Mouse (Mus musculus): ENCODE measurements around the gene Pik3cb. TPM values are rescaled to one million over a fixed set of nuclear protein-coding genes. Genes with fewer than 3 reads are reported as not detected.
A peak's percentile ranks its signal among the peaks of the same experiment; 100 is the strongest.

Gene Pik3cb
- polyA plus RNA-seq, 1 experiment from 2014 or later: 3.2 TPM

- ATAC-seq (ENCODE audit: low FRiP score): no peak
- Histone ChIP-seq H3K27me3 (no peaks in the 10 kb centered on the region), H3K4me1 (replicated peaks) (no peaks in the 10 kb centered on the region), H3K27ac (no peak overlapping the region), H3K4me2 (no peak overlapping the region), H3K4me3 (no peak overlapping the region), H3K36me3 (no peaks in the 10 kb centered on the region), H3K9me3 (no peaks in the 10 kb centered on the region), H3K9ac (no peak overlapping the region)
- WGBS: 22% methylated on average over 5 of the region's 5 CpGs
Measured at GRCm38 (mm10) chr9:99021166-99021565, 119.3 kb downstream of the Pik3cb start.

- Histone ChIP-seq H3K4me3 (no peak overlapping the region), H3K4me2 (no peak overlapping the region), H3K9ac (no peak overlapping the region), H3K9me3 (no peaks in the 10 kb centered on the region), H3K27ac (no peak overlapping the region), H3K4me1 (replicated peaks) (no peaks in the 10 kb centered on the region), H3K27me3 (no peaks in the 10 kb centered on the region), H3K36me3 (no peaks in the 10 kb centered on the region)
- WGBS: 87% methylated on average over 6 of the region's 6 CpGs
- ATAC-seq (ENCODE audit: low FRiP score): no peak
Measured at GRCm38 (mm10) chr9:99017679-99018078, 122.7 kb downstream of the Pik3cb start.

GRCm38 (mm10) chr9:99016759-99017158, 123.7 kb downstream of the Pik3cb start:
- Histone ChIP-seq H3K36me3 (no peaks in the 10 kb centered on the region), H3K4me1 (replicated peaks) (no peaks in the 10 kb centered on the region), H3K9me3 (no peaks in the 10 kb centered on the region), H3K27ac (no peak overlapping the region), H3K9ac (no peak overlapping the region), H3K27me3 (no peaks in the 10 kb centered on the region), H3K4me2 (no peak overlapping the region), H3K4me3 (no peak overlapping the region)
- WGBS: 86% methylated on average over 3 of the region's 3 CpGs
- no peak for ATAC-seq (ENCODE audit: low FRiP score)

GRCm38 (mm10) chr9:99016301-99016700, 124.1 kb downstream of the Pik3cb start:
- ATAC-seq (ENCODE audit: low FRiP score): no peak
- H3K36me3 ChIP-seq: no peaks in the 10 kb centered on the region
- 72% methylated on average over 3 of the region's 3 CpGs for WGBS

GRCm38 (mm10) chr9:99009898-99010199, 130.6 kb downstream of the Pik3cb start:
- no peaks in the 10 kb centered on the region for H3K4me1 ChIP-seq (replicated peaks)
- no peaks in the 10 kb centered on the region for H3K27me3 ChIP-seq
- H3K4me3 ChIP-seq: no peak overlapping the region
- 91% methylated on average over 3 of the region's 3 CpGs for WGBS
- no peak overlapping the region for H3K27ac ChIP-seq
- H3K9ac ChIP-seq: no peak overlapping the region
- peaks cover 18% of the 10 kb centered on the region for H3K36me3 ChIP-seq
- no peak for ATAC-seq (ENCODE audit: low FRiP score)
- H3K9me3 ChIP-seq: no peaks in the 10 kb centered on the region
- H3K4me2 ChIP-seq: no peak overlapping the region

More at GRCm38 (mm10) chr9:99016301-99016700, 124.1 kb downstream of the Pik3cb start:
- H3K9ac ChIP-seq: no peak overlapping the region
- no peaks in the 10 kb centered on the region for H3K4me1 ChIP-seq (replicated peaks)
- no peak overlapping the region for H3K4me2 ChIP-seq
- no peaks in the 10 kb centered on the region for H3K27me3 ChIP-seq
- H3K9me3 ChIP-seq: no peaks in the 10 kb centered on the region
- H3K4me3 ChIP-seq: no peak overlapping the region
- H3K27ac ChIP-seq: no peak overlapping the region

GRCm38 (mm10) chr9:99009069-99009897, 131.1 kb downstream of the Pik3cb start:
- WGBS: 84% methylated on average over 12 of the region's 12 CpGs
- H3K27me3 ChIP-seq: no peaks in the 10 kb centered on the region
- no peak overlapping the region for H3K4me2 ChIP-seq
- H3K9ac ChIP-seq: no peak overlapping the region
- peaks cover 18% of the 10 kb centered on the region for H3K36me3 ChIP-seq
- no peak overlapping the region for H3K4me3 ChIP-seq
- no peak for ATAC-seq (ENCODE audit: low FRiP score)
- H3K4me1 ChIP-seq (replicated peaks): no peaks in the 10 kb centered on the region
- H3K9me3 ChIP-seq: no peaks in the 10 kb centered on the region
- H3K27ac ChIP-seq: no peak overlapping the region

- no peak for ATAC-seq (ENCODE audit: low FRiP score)
- H3K4me1 ChIP-seq (replicated peaks): no peaks in the 10 kb centered on the region
- no peak overlapping the region for H3K9ac ChIP-seq
- 94% methylated on average over 6 of the region's 6 CpGs for WGBS
- no peak overlapping the region for H3K4me3 ChIP-seq
- H3K27ac ChIP-seq: no peak overlapping the region
- peaks cover 72% of the 10 kb centered on the region for H3K36me3 ChIP-seq
- no peak overlapping the region for H3K4me2 ChIP-seq
- no peaks in the 10 kb centered on the region for H3K27me3 ChIP-seq
- no peaks in the 10 kb centered on the region for H3K9me3 ChIP-seq
Measured at GRCm38 (mm10) chr9:99001326-99001725, 139.1 kb downstream of the Pik3cb start.

- no peak overlapping the region for H3K9ac ChIP-seq
- 77% methylated on average over 9 of the region's 9 CpGs for WGBS
- no peak overlapping the region for H3K4me3 ChIP-seq
- ATAC-seq (ENCODE audit: low FRiP score): no peak
- no peak overlapping the region for H3K4me2 ChIP-seq
- H3K27me3 ChIP-seq: no peaks in the 10 kb centered on the region
- no peaks in the 10 kb centered on the region for H3K4me1 ChIP-seq (replicated peaks)
- H3K9me3 ChIP-seq: no peaks in the 10 kb centered on the region
- H3K27ac ChIP-seq: no peak overlapping the region
- peaks cover 67% of the 10 kb centered on the region for H3K36me3 ChIP-seq
Measured at GRCm38 (mm10) chr9:98999881-99000339, 140.5 kb downstream of the Pik3cb start.

- Histone ChIP-seq H3K4me2 (no peak overlapping the region), H3K9ac (no peak overlapping the region), H3K27me3 (no peaks in the 10 kb centered on the region), H3K9me3 (no peaks in the 10 kb centered on the region), H3K4me1 (replicated peaks) (no peaks in the 10 kb centered on the region), H3K36me3 (peaks cover 41% of the 10 kb centered on the region), H3K4me3 (no peak overlapping the region), H3K27ac (no peak overlapping the region)
- ATAC-seq (ENCODE audit: low FRiP score): no peak
- 83% methylated on average over 4 of the region's 4 CpGs for WGBS
Measured at GRCm38 (mm10) chr9:98994103-98994502, 146.3 kb downstream of the Pik3cb start.

- H3K27ac ChIP-seq: peak overlapping the region; percentile 76; the same call in 1 of the 2 replicates
- H3K4me3 ChIP-seq: peak overlapping the region; percentile 88
- peak overlapping the region; percentile 70 for H3K4me2 ChIP-seq
- no peaks in the 10 kb centered on the region for H3K9me3 ChIP-seq
- peak overlapping the region; percentile 91 for H3K9ac ChIP-seq
- ATAC-seq (ENCODE audit: low FRiP score): no peak
- peaks cover 18% of the 10 kb centered on the region for H3K4me1 ChIP-seq (replicated peaks)
- peaks cover 19% of the 10 kb centered on the region for H3K27me3 ChIP-seq
- H3K36me3 ChIP-seq: no peaks in the 10 kb centered on the region
- WGBS: 53% methylated on average over 9 of the region's 9 CpGs
Measured at GRCm38 (mm10) chr9:98987131-98987530, 153.3 kb downstream of the Pik3cb start.

Other genes starting within 250 kb of the Pik3cb start
- gene 7420426K07Rik, start 237.5 kb downstream of the Pik3cb start, polyA plus RNA-seq (2015; fragmentation: Nextera tagmentation; extraction: Ambion mirVana): not detected in 2 replicates
- 0.61 TPM in 2 replicates for gene Foxl2, start 185.3 kb downstream of the Pik3cb start, polyA plus RNA-seq (2015; fragmentation: Nextera tagmentation; extraction: Ambion mirVana)
- 111 and 117 TPM in 2 replicates for gene Faim, start 154.2 kb downstream of the Pik3cb start, polyA plus RNA-seq (2015; fragmentation: Nextera tagmentation; extraction: Ambion mirVana)
- gene Gm1123, start 104.9 kb downstream of the Pik3cb start, polyA plus RNA-seq (2015; fragmentation: Nextera tagmentation; extraction: Ambion mirVana): 0.10 and 0.21 TPM in 2 replicates
- not detected in 2 replicates for gene Faiml, start 96.6 kb upstream of the Pik3cb start, polyA plus RNA-seq (2015; fragmentation: Nextera tagmentation; extraction: Ambion mirVana)
- gene Cep70, start 102.7 kb upstream of the Pik3cb start, polyA plus RNA-seq (2015; fragmentation: Nextera tagmentation; extraction: Ambion mirVana): 73.8 and 75.2 TPM in 2 replicates
- 0.38 TPM in 2 replicates for gene Esyt3, start 217.9 kb upstream of the Pik3cb start, polyA plus RNA-seq (2015; fragmentation: Nextera tagmentation; extraction: Ambion mirVana)

All from hindbrain, embryonic 13.5 days (tissue).